Mouse (Mus musculus) hindbrain, embryonic 13.5 days (tissue): Measurements from ENCODE around the gene Fmnl3. TPM values are rescaled to one million over a fixed set of nuclear protein-coding genes. Genes with fewer than 3 reads are reported as not detected.

Experiments
- ATAC-seq: fragments of 200-750 bp; cut with Nextera tagmentation; 2 replicates; pipeline ENCODE4 v1.8.0; 2017; ENCODE audit warnings: moderate TSS enrichment; ENCODE audit not compliant: low FRiP score
- H3K27ac ChIP-seq: fragments of 300-500 bp; sonication (generic); 2 replicates; pipeline ENCODE4 v1.5.1; 2015; ENCODE audit warnings: inconsistent platforms, mild to moderate bottlenecking, moderate library complexity
- H3K27me3 ChIP-seq: fragments of 300-500 bp; sonication (generic); 2 replicates; pipeline ENCODE4 v1.6.1; 2015; ENCODE audit warnings: mild to moderate bottlenecking, inconsistent platforms
- H3K36me3 ChIP-seq: fragments of 300-500 bp; sonication (generic); 2 replicates; pipeline ENCODE4 v1.6.1; 2015; ENCODE audit warnings: mild to moderate bottlenecking, inconsistent platforms
- H3K4me1 ChIP-seq: fragments of 300-500 bp; sonication (generic); replicated peaks from 2 replicates; pipeline ENCODE4 v1.6.1; 2015; ENCODE audit warnings: inconsistent platforms
- H3K4me2 ChIP-seq: fragments of 300-500 bp; sonication (generic); 2 replicates; pipeline ENCODE4 v1.6.1; 2015; ENCODE audit warnings: inconsistent platforms, mild to moderate bottlenecking, moderate library complexity
- H3K4me3 ChIP-seq: fragments of 300-500 bp; sonication (generic); 2 replicates; pipeline ENCODE4 v1.5.1; 2015; ENCODE audit warnings: mild to moderate bottlenecking, inconsistent platforms
- H3K9ac ChIP-seq: fragments of 300-500 bp; sonication (generic); 2 replicates; pipeline ENCODE4 v1.6.1; 2015; ENCODE audit warnings: mild to moderate bottlenecking, inconsistent platforms
- H3K9me3 ChIP-seq: fragments of 300-500 bp; sonication (generic); 2 replicates; pipeline ENCODE4 v1.6.1; 2016; ENCODE audit warnings: inconsistent platforms
- WGBS: fragments of 180-500 bp; shearing (Covaris S2); methylation state at CpG from one replicate; pipeline ENCODE4 v1.1.7; 2015; 5-methylcytosine and 5-hydroxymethylcytosine counted together
- polyA plus RNA-seq: library from polyadenylated mRNA; unstranded; fragments of >200 nt; fragmentation: Nextera tagmentation; extraction: Ambion mirVana; gene quantifications from 2 replicates; pipeline ENCODE4 v1.2.1, GENCODE M21; 2015

The Fmnl3 gene
- polyA plus RNA-seq, 1 experiment from 2014 or later: 8.2 TPM

DNA sequence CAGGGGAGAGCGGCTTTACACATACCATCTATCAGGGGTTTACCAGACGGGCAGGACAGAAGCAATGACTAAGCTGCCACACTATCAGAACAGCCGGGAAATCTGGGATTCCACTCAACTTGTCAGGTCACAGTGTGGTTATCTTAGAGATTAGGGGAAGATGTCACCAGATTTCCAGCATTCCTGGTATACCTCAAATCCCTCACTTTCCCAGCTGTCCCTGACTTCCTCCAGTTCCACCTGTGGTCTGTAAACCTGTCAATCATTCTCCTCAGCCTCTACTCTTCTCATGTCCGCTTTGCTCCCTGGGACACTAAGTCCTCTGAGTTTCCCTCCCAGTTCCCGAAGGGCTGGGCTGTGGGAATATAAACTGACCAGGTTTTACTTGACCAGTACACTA is 18.0 kb downstream of the Fmnl3 start:
- H3K4me1 ChIP-seq: peaks cover 15% of the 10 kb centered on the region; the same call in 1 of the 2 replicates
- H3K27me3 ChIP-seq: no peaks in the 10 kb centered on the region
- no peak overlapping the region for H3K4me2 ChIP-seq
- no peak overlapping the region for H3K27ac ChIP-seq
- no peak overlapping the region for H3K4me3 ChIP-seq
- no peaks in the 10 kb centered on the region for H3K36me3 ChIP-seq
- 86% methylated on average over 5 of the region's 5 CpGs for WGBS
- H3K9me3 ChIP-seq: no peaks in the 10 kb centered on the region
- no peak overlapping the region for H3K9ac ChIP-seq
- ATAC-seq: no peak

DNA sequence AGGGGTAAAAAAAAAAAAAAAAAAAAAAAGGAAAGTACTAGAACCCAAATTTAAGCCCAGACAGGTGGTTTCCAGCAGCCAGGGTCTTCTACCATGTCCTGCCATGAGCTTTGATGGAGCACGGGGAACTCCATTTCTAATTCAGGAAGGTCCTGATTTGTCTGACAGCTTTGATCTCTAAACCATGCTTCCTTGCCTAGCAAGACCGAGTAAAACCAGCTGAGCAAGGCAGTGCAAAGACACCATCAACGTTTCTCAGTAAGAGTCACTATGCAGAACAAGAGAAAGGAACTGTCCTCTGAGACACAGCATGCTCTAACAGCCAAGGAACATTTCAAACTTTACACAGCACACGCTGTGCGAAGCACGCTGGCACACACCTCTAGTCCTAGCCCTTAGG is 18.7 kb downstream of the Fmnl3 start:
- Histone ChIP-seq H3K4me3 (no peak overlapping the region), H3K4me2 (no peak overlapping the region), H3K9ac (no peak overlapping the region), H3K4me1 (peaks cover 14% of the 10 kb centered on the region; the same call in 1 of the 2 replicates), H3K27ac (no peak overlapping the region), H3K27me3 (no peaks in the 10 kb centered on the region), H3K36me3 (no peaks in the 10 kb centered on the region), H3K9me3 (no peaks in the 10 kb centered on the region)
- no peak for ATAC-seq
- WGBS: 85% methylated on average over 6 of the region's 6 CpGs

GRCm38 (mm10) chr15:99344961-99345360 is 25.3 kb downstream of the Fmnl3 start:
- Histone ChIP-seq H3K4me3 (no peak overlapping the region), H3K9me3 (no peaks in the 10 kb centered on the region), H3K9ac (no peak overlapping the region), H3K27me3 (no peaks in the 10 kb centered on the region), H3K27ac (0 out of 2 replicates have a peak overlapping the region, but pooled peaks have one; percentile 10), H3K36me3 (no peaks in the 10 kb centered on the region), H3K4me1 (peaks cover 25% of the 10 kb centered on the region), H3K4me2 (no peak overlapping the region)
- WGBS: 83% methylated on average over 4 of the region's 4 CpGs
- ATAC-seq: no peak

DNA sequence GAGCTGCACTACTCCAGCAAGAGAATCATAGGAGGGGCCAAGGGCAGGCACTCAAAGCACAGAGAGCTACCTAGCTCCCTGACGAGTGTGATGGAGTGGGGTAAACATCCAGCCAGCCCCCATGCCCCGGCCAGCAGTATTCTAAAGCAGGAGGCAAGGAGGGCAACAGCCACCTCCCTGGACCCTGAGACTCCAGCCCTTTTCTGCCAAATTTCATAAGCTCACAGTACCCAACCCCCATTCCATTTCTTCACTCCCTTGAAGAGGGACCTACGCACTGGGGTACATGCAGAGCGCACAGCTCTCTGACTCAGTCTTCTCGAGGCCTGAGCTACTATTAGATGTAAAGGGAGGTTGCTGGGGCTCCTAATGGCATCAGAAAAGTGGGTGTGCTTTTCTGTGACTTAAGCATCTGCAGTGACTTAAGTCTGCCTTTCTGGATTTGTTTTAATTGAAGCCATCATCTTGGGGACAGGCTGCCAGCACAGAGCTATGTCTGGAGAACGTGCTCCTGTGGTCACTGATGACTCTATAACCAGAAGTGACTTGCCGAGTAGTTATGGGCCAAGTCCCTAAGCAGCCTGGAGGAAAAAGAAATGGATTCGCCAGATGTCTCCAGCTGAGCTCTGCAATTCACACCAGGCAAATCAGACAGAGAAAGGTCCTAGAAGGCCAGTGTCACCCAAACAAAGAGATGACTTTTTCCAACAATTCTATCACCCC is 26.0 kb downstream of the Fmnl3 start:
- no peaks in the 10 kb centered on the region for H3K9me3 ChIP-seq
- H3K9ac ChIP-seq: peak overlapping the region; percentile 8; the same call in 1 of the 2 replicates
- no peak overlapping the region for H3K4me3 ChIP-seq
- WGBS: 67% methylated on average over 8 of the region's 8 CpGs
- peak overlapping the region; percentile 77 for H3K27ac ChIP-seq
- no peak overlapping the region for H3K4me2 ChIP-seq
- H3K36me3 ChIP-seq: no peaks in the 10 kb centered on the region
- H3K27me3 ChIP-seq: no peaks in the 10 kb centered on the region
- no peak for ATAC-seq
- H3K4me1 ChIP-seq: peaks cover 31% of the 10 kb centered on the region

GRCm38 (mm10) chr15:99343414-99344147 is 26.7 kb downstream of the Fmnl3 start:
- peak; percentile 65; the same call in 1 of the 2 replicates for ATAC-seq
- WGBS: 57% methylated on average over 5 of the region's 5 CpGs
- no peak overlapping the region for H3K4me2 ChIP-seq

GRCm38 (mm10) chr15:99342194-99342981 is 27.9 kb downstream of the Fmnl3 start:
- Histone ChIP-seq H3K36me3 (no peaks in the 10 kb centered on the region), H3K27me3 (no peaks in the 10 kb centered on the region), H3K9ac (no peak overlapping the region), H3K4me3 (no peak overlapping the region), H3K9me3 (no peaks in the 10 kb centered on the region), H3K4me2 (no peak overlapping the region), H3K27ac (no peak overlapping the region; the same call in 1 of the 2 replicates), H3K4me1 (peaks cover 36% of the 10 kb centered on the region)
- ATAC-seq: no peak
- 61% methylated on average over 9 of the region's 9 CpGs for WGBS

More at GRCm38 (mm10) chr15:99343414-99344147, 26.7 kb downstream of the Fmnl3 start:
- Histone ChIP-seq H3K4me1 (peaks cover 33% of the 10 kb centered on the region), H3K27ac (peak overlapping the region; percentile 77), H3K36me3 (no peaks in the 10 kb centered on the region), H3K27me3 (no peaks in the 10 kb centered on the region), H3K9ac (peak overlapping the region; percentile 8; the same call in 1 of the 2 replicates), H3K4me3 (no peak overlapping the region), H3K9me3 (no peaks in the 10 kb centered on the region)

- WGBS: 89% methylated on average over 3 of the region's 3 CpGs
- no peak overlapping the region for H3K4me2 ChIP-seq
- H3K4me1 ChIP-seq: peaks cover 36% of the 10 kb centered on the region
- no peak overlapping the region for H3K9ac ChIP-seq
- ATAC-seq: no peak
- H3K9me3 ChIP-seq: no peaks in the 10 kb centered on the region
- H3K4me3 ChIP-seq: no peak overlapping the region
- no peaks in the 10 kb centered on the region for H3K36me3 ChIP-seq
- H3K27me3 ChIP-seq: no peaks in the 10 kb centered on the region
- no peak overlapping the region for H3K27ac ChIP-seq
Observed at GRCm38 (mm10) chr15:99341102-99341501, 29.2 kb downstream of the Fmnl3 start.

DNA sequence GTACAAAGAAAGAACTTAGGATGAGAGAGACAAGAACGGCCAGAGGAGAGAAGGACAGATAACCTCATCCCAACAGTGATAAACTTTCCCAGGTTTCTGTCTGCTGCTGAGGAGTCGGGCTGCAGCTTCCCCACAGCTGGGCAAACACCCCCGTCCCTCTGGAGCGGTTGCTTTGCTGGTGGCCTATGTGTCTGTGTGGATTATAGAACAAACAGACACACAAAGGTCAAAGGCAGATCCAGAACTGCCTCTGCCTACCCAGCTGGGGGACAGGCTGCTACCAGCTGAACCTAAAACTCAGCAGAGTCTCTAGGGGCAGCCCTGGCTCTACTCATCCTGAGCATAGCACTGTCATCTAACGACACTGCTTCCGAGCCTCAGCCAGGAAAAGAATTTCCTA is 30.6 kb downstream of the Fmnl3 start:
- Histone ChIP-seq H3K9ac (no peak overlapping the region), H3K9me3 (no peaks in the 10 kb centered on the region), H3K4me1 (peaks cover 35% of the 10 kb centered on the region), H3K27ac (no peak overlapping the region), H3K4me3 (no peak overlapping the region), H3K36me3 (no peaks in the 10 kb centered on the region), H3K4me2 (no peak overlapping the region), H3K27me3 (no peaks in the 10 kb centered on the region)
- ATAC-seq: no peak
- 57% methylated on average over 6 of the region's 6 CpGs for WGBS

DNA sequence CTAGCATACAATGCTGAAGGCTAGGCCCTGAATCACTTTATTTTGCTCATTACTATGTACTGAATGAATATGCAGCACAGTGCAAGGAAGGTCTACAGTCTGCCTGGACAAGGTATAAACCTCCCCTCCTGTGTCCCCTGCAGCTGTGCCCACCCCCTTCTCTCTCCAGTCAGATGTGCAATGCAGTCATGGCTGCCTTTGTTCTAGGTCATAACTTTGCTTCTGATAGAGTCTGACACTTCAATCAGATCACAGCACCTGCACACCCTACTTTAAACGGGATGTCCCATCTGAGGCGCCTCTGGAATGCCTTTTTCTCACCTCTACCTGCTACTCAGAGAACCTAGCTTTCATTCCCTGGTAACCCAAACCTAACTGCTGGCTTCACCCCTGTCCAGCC is 31.4 kb downstream of the Fmnl3 start:
- no peak overlapping the region for H3K4me2 ChIP-seq
- 89% methylated on average over 2 of the region's 2 CpGs for WGBS
- H3K9me3 ChIP-seq: no peaks in the 10 kb centered on the region
- H3K27me3 ChIP-seq: no peaks in the 10 kb centered on the region
- no peak overlapping the region for H3K9ac ChIP-seq
- H3K4me3 ChIP-seq: no peak overlapping the region
- ATAC-seq: no peak
- H3K27ac ChIP-seq: no peak overlapping the region
- H3K36me3 ChIP-seq: no peaks in the 10 kb centered on the region
- H3K4me1 ChIP-seq: peaks cover 36% of the 10 kb centered on the region

- Histone ChIP-seq H3K4me1 (peaks cover 39% of the 10 kb centered on the region), H3K4me2 (no peak overlapping the region), H3K27ac (no peak overlapping the region), H3K9me3 (no peaks in the 10 kb centered on the region), H3K27me3 (no peaks in the 10 kb centered on the region), H3K36me3 (no peaks in the 10 kb centered on the region), H3K9ac (no peak overlapping the region), H3K4me3 (no peak overlapping the region)
- WGBS: 87% methylated on average over 8 of the region's 8 CpGs
- ATAC-seq: no peak
Observed at GRCm38 (mm10) chr15:99335801-99336320, 34.4 kb downstream of the Fmnl3 start.

GRCm38 (mm10) chr15:99334500-99334899 is 35.8 kb downstream of the Fmnl3 start:
- no peak overlapping the region for H3K4me2 ChIP-seq
- H3K4me3 ChIP-seq: no peak overlapping the region
- no peaks in the 10 kb centered on the region for H3K27me3 ChIP-seq
- no peaks in the 10 kb centered on the region for H3K9me3 ChIP-seq
- ATAC-seq: no peak
- H3K27ac ChIP-seq: peak overlapping the region; percentile 81; the same call in 1 of the 2 replicates
- no peak overlapping the region for H3K9ac ChIP-seq
- 80% methylated on average over 6 of the region's 6 CpGs for WGBS
- H3K4me1 ChIP-seq: peaks cover 34% of the 10 kb centered on the region
- peaks cover 1% of the 10 kb centered on the region for H3K36me3 ChIP-seq

- Histone ChIP-seq H3K9me3 (no peaks in the 10 kb centered on the region), H3K4me3 (no peak overlapping the region), H3K9ac (0 out of 2 replicates have a peak overlapping the region, but pooled peaks have one; percentile 31), H3K27ac (peak overlapping the region; percentile 81), H3K4me2 (no peak overlapping the region), H3K27me3 (no peaks in the 10 kb centered on the region), H3K4me1 (peaks cover 31% of the 10 kb centered on the region), H3K36me3 (peaks cover 9% of the 10 kb centered on the region)
- 75% methylated on average over 3 of the region's 3 CpGs for WGBS
- no peak for ATAC-seq
Observed at GRCm38 (mm10) chr15:99333676-99334065, 36.6 kb downstream of the Fmnl3 start.
